Mouse (Mus musculus) midbrain, embryonic 10.5 days (tissue): ENCODE measurements around the gene Zfp869. TPM values are rescaled to one million over a fixed set of nuclear protein-coding genes. Genes with fewer than 3 reads are reported as not detected.
"Not testable (repeated sequence)": the region's sequence is repeated elsewhere in the genome, so short reads cannot be mapped to it uniquely, and the experiment has no call there.

Experiments
- DNase-seq: peaks from one replicate; pipeline ENCODE4 v3.0.0-alpha.2; 2017; ENCODE audit warnings: low spot score
- H3K27ac ChIP-seq: fragments of 300-500 bp; sonication (generic); replicated peaks from 2 replicates; pipeline ENCODE4 v1.5.1; 2016; ENCODE audit warnings: mild to moderate bottlenecking
- H3K27me3 ChIP-seq: fragments of 300-500 bp; sonication (generic); 2 replicates; pipeline ENCODE4 v1.6.1; 2016; ENCODE audit warnings: low read depth, mild to moderate bottlenecking; ENCODE audit not compliant: poor library complexity, severe bottlenecking
- H3K36me3 ChIP-seq: fragments of 300-500 bp; sonication (generic); 2 replicates; pipeline ENCODE4 v1.6.1; 2016; ENCODE audit warnings: mild to moderate bottlenecking, moderate library complexity
- H3K4me1 ChIP-seq: fragments of 300-500 bp; sonication (generic); 2 replicates; pipeline ENCODE4 v1.6.1; 2016
- H3K4me3 ChIP-seq: fragments of 300-500 bp; sonication (generic); 2 replicates; pipeline ENCODE4 v1.5.1; 2016; ENCODE audit warnings: mild to moderate bottlenecking, moderate library complexity
- H3K9me3 ChIP-seq: fragments of 300-500 bp; sonication (generic); replicated peaks from 2 replicates; pipeline ENCODE4 v1.6.1; 2016; ENCODE audit warnings: mild to moderate bottlenecking
- WGBS: fragments of 180-500 bp; shearing (Covaris S2); methylation state at CpG from one replicate; pipeline ENCODE4 v1.1.7; 2016; 5-methylcytosine and 5-hydroxymethylcytosine counted together
- polyA plus RNA-seq: library from polyadenylated mRNA; unstranded; fragments of >200 nt; fragmentation: Nextera tagmentation; extraction: Ambion mirVana; gene quantifications from 2 replicates; pipeline ENCODE4 v1.2.1, GENCODE M21; 2016

Gene Zfp869
- polyA plus RNA-seq, 1 experiment from 2014 or later = 32.1 TPM

- 83% methylated on average over 2 of the region's 2 CpGs for WGBS
Measured at GRCm38 (mm10) chr8:69665051-69665450, 45.5 kb downstream of the Zfp869 start.

DNA sequence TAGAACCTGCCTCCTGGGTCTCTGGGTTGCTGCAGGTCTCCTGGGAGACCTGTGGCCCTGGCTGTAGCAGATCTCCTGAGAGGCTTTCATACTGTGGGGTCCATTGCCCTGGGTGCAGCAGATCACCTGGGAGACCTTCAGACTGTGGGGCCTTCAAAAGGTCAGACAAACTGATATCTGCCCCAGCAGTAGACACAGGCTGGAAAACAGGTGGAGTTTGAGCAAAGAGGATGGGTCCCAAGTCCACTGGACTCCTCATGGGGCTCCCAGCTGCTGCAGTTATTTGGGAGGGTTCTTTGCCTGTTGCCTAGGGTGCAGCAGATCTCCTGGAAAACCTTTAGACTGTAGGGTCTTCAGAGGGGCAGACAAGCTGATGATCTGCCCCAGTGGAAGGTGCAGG is 49.2 kb downstream of the Zfp869 start:
- DNase-seq = no peak
- peaks cover 13% of the 10 kb centered on the region for H3K9me3 ChIP-seq
- no peaks in the 10 kb centered on the region for H3K27me3 ChIP-seq
- H3K36me3 ChIP-seq = peaks cover 43% of the 10 kb centered on the region
- no peak overlapping the region for H3K27ac ChIP-seq
- no peaks in the 10 kb centered on the region for H3K4me1 ChIP-seq
- no peak overlapping the region for H3K4me3 ChIP-seq

More at GRCm38 (mm10) chr8:69665051-69665450, 45.5 kb downstream of the Zfp869 start:
- not testable (repeated sequence) for H3K27ac ChIP-seq, H3K4me1 ChIP-seq, DNase-seq, H3K27me3 ChIP-seq, H3K4me3 ChIP-seq
- H3K36me3 ChIP-seq = peaks cover 36% of the 10 kb centered on the region
- peaks cover 12% of the 10 kb centered on the region for H3K9me3 ChIP-seq

Other genes with a start within 250 kb of the Zfp869 start
- not detected in 2 replicates for gene Gm7697, start 187.7 kb downstream of the Zfp869 start, polyA plus RNA-seq
- gene Zfp868, start 85.2 kb downstream of the Zfp869 start, polyA plus RNA-seq = 34.7 and 37.0 TPM in 2 replicates
- 2.2 and 3.2 TPM in 2 replicates for gene Zfp964, start 56.2 kb downstream of the Zfp869 start, polyA plus RNA-seq
- gene Zfp963, start 39.2 kb upstream of the Zfp869 start, polyA plus RNA-seq = 6.1 and 6.9 TPM in 2 replicates
- 0.43 TPM in 1 of 2 replicates, not detected in the other for gene Gm20422, start 64.2 kb upstream of the Zfp869 start, polyA plus RNA-seq
- gene Atp13a1, start 80.4 kb upstream of the Zfp869 start, polyA plus RNA-seq = 57.1 and 58.1 TPM in 2 replicates
- gene Zfp866, start 80.5 kb upstream of the Zfp869 start, polyA plus RNA-seq = 35.2 and 37.2 TPM in 2 replicates
- gene Gmip, start 98.0 kb upstream of the Zfp869 start, polyA plus RNA-seq = 7.7 and 9.7 TPM in 2 replicates
- gene Lpar2, start 111.7 kb upstream of the Zfp869 start, polyA plus RNA-seq = 0.65 and 0.68 TPM in 2 replicates
- gene Pbx4, start 121.8 kb upstream of the Zfp869 start, polyA plus RNA-seq = 42.9 and 46.0 TPM in 2 replicates
- 0.47 TPM in 2 replicates for gene Cilp2, start 177.0 kb upstream of the Zfp869 start, polyA plus RNA-seq
- 5.2 and 5.4 TPM in 2 replicates for gene Tssk6, start 191.5 kb upstream of the Zfp869 start, polyA plus RNA-seq
- 173 and 174 TPM in 2 replicates for gene Ndufa13, start 191.8 kb upstream of the Zfp869 start, polyA plus RNA-seq
- 4.2 and 5.9 TPM in 2 replicates for gene Yjefn3, start 192.0 kb upstream of the Zfp869 start, polyA plus RNA-seq